Mouse (Mus musculus) midbrain, embryonic 14.5 days (tissue): ENCODE results near the gene Tsen2. TPM values are rescaled to one million over a fixed set of nuclear protein-coding genes. Genes with fewer than 3 reads are reported as not detected.

Experiments used
- ATAC-seq: fragments of 200-750 bp; cut with Nextera tagmentation; 2 replicates; pipeline ENCODE4 v1.8.0; 2017; ENCODE audit warnings: moderate number of reproducible peaks, moderate library complexity; ENCODE audit not compliant: low FRiP score, low TSS enrichment
- DNase-seq: peaks from one replicate; pipeline ENCODE4 v3.0.0-alpha.2; 2015
- H3K27ac ChIP-seq: fragments of 300-500 bp; sonication (generic); replicated peaks from 2 replicates; pipeline ENCODE4 v1.5.1; 2014; ENCODE audit warnings: mild to moderate bottlenecking, low read depth, low read length, moderate library complexity
- H3K27me3 ChIP-seq: fragments of 300-500 bp; sonication (generic); 2 replicates; pipeline ENCODE4 v1.6.1; 2014; ENCODE audit warnings: low read length, control low read depth, mixed read lengths; ENCODE audit not compliant: control insufficient read depth, insufficient read depth
- H3K36me3 ChIP-seq: fragments of 300-500 bp; sonication (generic); 2 replicates; pipeline ENCODE4 v1.6.1; 2014; ENCODE audit warnings: low read length, control low read depth; ENCODE audit not compliant: control insufficient read depth, insufficient read depth
- H3K4me1 ChIP-seq: fragments of 300-500 bp; sonication (generic); 2 replicates; pipeline ENCODE4 v1.6.1; 2014; ENCODE audit warnings: mild to moderate bottlenecking, antibody characterized with exemption, low read length, control low read depth; ENCODE audit not compliant: control insufficient read depth, insufficient read depth
- H3K4me2 ChIP-seq: fragments of 300-500 bp; sonication (generic); 2 replicates; pipeline ENCODE4 v1.6.1; 2014; ENCODE audit warnings: mild to moderate bottlenecking, low read length, moderate library complexity
- H3K4me3 ChIP-seq: fragments of 300-500 bp; sonication (generic); replicated peaks from 2 replicates; pipeline ENCODE4 v1.5.1; 2014; ENCODE audit warnings: low read depth, low read length
- H3K9ac ChIP-seq: fragments of 300-500 bp; sonication (generic); replicated peaks from 2 replicates; pipeline ENCODE4 v1.6.1; 2014; ENCODE audit warnings: mild to moderate bottlenecking, low read length, moderate library complexity
- H3K9me3 ChIP-seq: fragments of 300-500 bp; sonication (generic); 2 replicates; pipeline ENCODE4 v1.6.1; 2016; ENCODE audit warnings: low read length, control low read depth, mixed read lengths; ENCODE audit not compliant: control insufficient read depth
- WGBS: fragments of 180-500 bp; shearing (Covaris S2); extraction: QIAGEN DNeasy Blood & Tissue Kit; methylation state at CpG from one replicate; pipeline ENCODE4 v1.1.7; 2014; 5-methylcytosine and 5-hydroxymethylcytosine counted together
- polyA plus RNA-seq: library from polyadenylated mRNA; unstranded; fragments of >200 nt; fragmentation: Nextera tagmentation; extraction: Ambion mirVana; gene quantifications from 2 replicates; pipeline ENCODE4 v1.2.1, GENCODE M21; 2014

Gene Tsen2
- polyA plus RNA-seq, 1 experiment from 2014 or later, result 34.4 TPM

DNA sequence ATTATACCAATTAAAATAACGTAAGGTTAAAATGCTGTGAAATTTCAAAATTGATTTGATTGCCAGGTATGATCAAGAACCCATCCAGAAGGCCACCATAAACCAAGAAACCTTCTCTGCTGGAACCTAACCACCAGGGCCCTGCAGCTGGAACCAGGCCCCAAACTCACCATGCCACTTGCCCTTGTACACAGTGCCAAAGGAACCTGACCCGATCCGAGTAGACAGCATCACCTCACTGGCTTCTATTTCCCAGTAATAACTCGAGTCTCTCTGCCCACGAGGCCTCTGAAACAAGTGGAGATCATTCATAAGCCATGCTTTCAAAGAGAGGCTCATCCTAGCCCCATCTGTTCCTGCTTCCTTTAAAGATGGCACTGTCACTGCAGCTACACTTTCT is 81.7 kb downstream of the Tsen2 start:
- 97% methylated on average over 5 of the region's 5 CpGs for WGBS
- H3K9me3 ChIP-seq, result no peaks in the 10 kb centered on the region
- H3K9ac ChIP-seq, result no peak overlapping the region
- ATAC-seq, result no peak
- H3K4me2 ChIP-seq, result no peak overlapping the region
- H3K27me3 ChIP-seq, result no peaks in the 10 kb centered on the region
- DNase-seq, result no peak
- no peaks in the 10 kb centered on the region for H3K4me1 ChIP-seq
- H3K27ac ChIP-seq, result no peak overlapping the region
- no peak overlapping the region for H3K4me3 ChIP-seq
- peaks cover 91% of the 10 kb centered on the region for H3K36me3 ChIP-seq

Other genes starting within 250 kb of the Tsen2 start
- gene Pparg, start 183.7 kb upstream of the Tsen2 start, polyA plus RNA-seq, result 0.36 and 0.77 TPM in 2 replicates
- 0.20 and 0.34 TPM in 2 replicates for gene Mkrn2os, start 47.9 kb downstream of the Tsen2 start, polyA plus RNA-seq
- gene Mkrn2, start 57.2 kb downstream of the Tsen2 start, polyA plus RNA-seq, result 27.8 and 34.9 TPM in 2 replicates
- 148 and 179 TPM in 2 replicates for gene Raf1, start 132.0 kb downstream of the Tsen2 start, polyA plus RNA-seq
- 0.66 and 1.4 TPM in 2 replicates for gene Tmem40, start 217.7 kb downstream of the Tsen2 start, polyA plus RNA-seq
- gene Cand2, start 229.9 kb downstream of the Tsen2 start, polyA plus RNA-seq, result 9.0 and 12.6 TPM in 2 replicates